Mouse (Mus musculus) myocyte (in vitro differentiated cells): ENCODE data around the gene L1td1.

Source experiments
- MYOG ChIP-seq, 3 experiments: IDR thresholded peaks; one replicate each; pipeline ENCODE4 v1.6.1; 2011; ENCODE audit warnings: control low read depth in 2 of 3, low read depth in 2 of 3, mild to moderate bottlenecking in 2 of 3; ENCODE audit not compliant: insufficient read length in 2 of 3, control insufficient read depth in 1 of 3, insufficient read depth in 1 of 3
- POLR2A ChIP-seq: IDR thresholded peaks from one replicate; pipeline ENCODE4 v1.6.1; 2011; ENCODE audit warnings: low read depth, mild to moderate bottlenecking, control low read depth, moderate library complexity; ENCODE audit not compliant: insufficient read length
- SRF ChIP-seq: IDR thresholded peaks from one replicate; pipeline ENCODE4 v1.6.1; 2011; ENCODE audit warnings: low read depth; ENCODE audit not compliant: control insufficient read depth, insufficient read length

DNA sequence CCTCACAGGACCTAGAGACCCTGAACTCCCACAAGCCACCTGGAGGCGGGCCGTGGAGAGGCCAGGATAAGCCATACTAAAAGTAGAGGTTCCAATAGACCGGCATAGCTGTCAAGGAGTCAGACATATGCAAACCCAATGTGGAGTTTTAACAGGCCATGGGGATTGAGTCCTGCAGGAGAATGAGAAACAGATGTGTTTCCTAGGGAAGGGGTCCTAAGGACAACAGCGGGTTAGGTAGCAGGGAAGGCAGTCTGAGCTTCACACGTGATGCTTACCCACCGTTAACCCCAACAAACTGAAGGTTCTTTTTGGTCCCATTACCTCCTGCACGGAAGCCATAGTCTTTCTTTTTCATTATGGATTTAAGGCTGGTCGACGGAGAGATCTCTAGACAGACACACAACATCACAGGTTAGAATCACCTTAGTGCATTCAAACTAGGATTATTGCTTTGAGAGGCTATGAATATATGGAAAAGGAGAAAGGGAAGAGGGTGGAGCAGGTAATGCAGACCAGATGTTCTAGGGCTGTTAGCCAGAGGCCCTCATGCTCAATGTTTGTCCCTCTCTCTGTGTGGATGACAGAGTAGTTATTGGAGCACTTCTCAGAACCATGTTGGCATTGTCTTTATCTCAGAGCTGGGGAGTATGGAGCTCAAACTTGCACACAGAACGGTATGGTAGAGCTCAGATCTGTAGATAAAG is 50.3 kb downstream of the L1td1 start:
- TF ChIP-seq POLR2A (no peak), MYOG (IDR thresholded peaks at IDR 0.05; ENCODE audit: control insufficient read depth in 1 of 3, insufficient read depth in 1 of 3, insufficient read length in 2 of 3, low read depth in 2 of 3) (no peak), SRF (no peak)
